Mouse (Mus musculus): ENCODE measurements around the gene Chst10.

- TF ChIP-seq POLR2A (IDR thresholded peaks at IDR 0.05; ENCODE audit: borderline replicate concordance, insufficient read depth, low read length) (no peak), CTCF (IDR thresholded peaks at IDR 0.05; ENCODE audit: borderline replicate concordance, insufficient read depth, low read depth, low read length) (no peak)
These were observed 21.1 kb downstream of the Chst10 start for GRCm38 (mm10) chr1:38876671-38877382.
